Mouse (Mus musculus): ENCODE measurements around the gene Pml. TPM values are rescaled to one million over a fixed set of nuclear protein-coding genes. Genes with fewer than 3 reads are reported as not detected.

Pml gene
- polyA plus RNA-seq, 1 experiment from 2014 or later = 24.7 TPM

- H3K36me3 ChIP-seq = peaks cover 10% of the 10 kb centered on the region; the same call in 1 of the 2 replicates
- H3K4me2 ChIP-seq = peak overlapping the region; percentile 77
- H3K9ac ChIP-seq = peak overlapping the region; percentile 80
- 77% methylated on average over 8 of the region's 8 CpGs for WGBS
- no peaks in the 10 kb centered on the region for H3K27me3 ChIP-seq
- peaks cover 56% of the 10 kb centered on the region for H3K4me1 ChIP-seq
- ATAC-seq (replicated peaks; ENCODE audit: low FRiP score) = no peak
- H3K9me3 ChIP-seq (replicated peaks) = no peaks in the 10 kb centered on the region
- H3K4me3 ChIP-seq (replicated peaks) = peak overlapping the region; percentile 63
- H3K27ac ChIP-seq = peak overlapping the region; percentile 97
Measured at GRCm38 (mm10) chr9:58250322-58250721, 736 bp upstream of the Pml start.

- no peak for ATAC-seq (replicated peaks; ENCODE audit: low FRiP score)
Measured at GRCm38 (mm10) chr9:58248746-58249413, 706 bp downstream of the Pml start.

GRCm38 (mm10) chr9:58247064-58247759 lies 2.4 kb downstream of the Pml start:
- peak overlapping the region; percentile 42 for H3K9ac ChIP-seq
- H3K4me2 ChIP-seq = peak overlapping the region; percentile 77
- no peaks in the 10 kb centered on the region for H3K9me3 ChIP-seq (replicated peaks)
- peak; percentile 81 for ATAC-seq (replicated peaks; ENCODE audit: low FRiP score)
- peaks cover 39% of the 10 kb centered on the region for H3K36me3 ChIP-seq
- WGBS = 6% methylated on average over 25 of the region's 25 CpGs
- H3K4me1 ChIP-seq = peaks cover 62% of the 10 kb centered on the region
- no peaks in the 10 kb centered on the region for H3K27me3 ChIP-seq
- H3K4me3 ChIP-seq (replicated peaks) = peak overlapping the region; percentile 32
- H3K27ac ChIP-seq = peak overlapping the region; percentile 80

More at GRCm38 (mm10) chr9:58248746-58249413, 706 bp downstream of the Pml start:
- Histone ChIP-seq H3K9me3 (replicated peaks) (no peaks in the 10 kb centered on the region), H3K4me2 (peak overlapping the region; percentile 77), H3K27ac (peak overlapping the region; percentile 97), H3K36me3 (peaks cover 24% of the 10 kb centered on the region), H3K27me3 (no peaks in the 10 kb centered on the region), H3K4me3 (replicated peaks) (peak overlapping the region; percentile 63), H3K9ac (peak overlapping the region; percentile 80), H3K4me1 (peaks cover 52% of the 10 kb centered on the region)
- WGBS = 20% methylated on average over 7 of the region's 7 CpGs

- H3K4me2 ChIP-seq = 0 out of 2 replicates have a peak overlapping the region, but pooled peaks have one; percentile 22
- peaks cover 71% of the 10 kb centered on the region for H3K4me1 ChIP-seq
- no peak overlapping the region for H3K27ac ChIP-seq
- no peak overlapping the region for H3K4me3 ChIP-seq (replicated peaks)
- WGBS = 40% methylated on average over 4 of the region's 4 CpGs
- no peak overlapping the region for H3K9ac ChIP-seq
- peaks cover 42% of the 10 kb centered on the region for H3K36me3 ChIP-seq
- H3K27me3 ChIP-seq = no peaks in the 10 kb centered on the region
- no peaks in the 10 kb centered on the region for H3K9me3 ChIP-seq (replicated peaks)
- ATAC-seq (replicated peaks; ENCODE audit: low FRiP score) = no peak
Measured at GRCm38 (mm10) chr9:58246083-58246591, 3.4 kb downstream of the Pml start.

GRCm38 (mm10) chr9:58243696-58244095 lies 5.9 kb downstream of the Pml start:
- Histone ChIP-seq H3K4me2 (no peak overlapping the region), H3K4me1 (peaks cover 56% of the 10 kb centered on the region), H3K9me3 (replicated peaks) (no peaks in the 10 kb centered on the region), H3K36me3 (peaks cover 50% of the 10 kb centered on the region), H3K27me3 (no peaks in the 10 kb centered on the region), H3K9ac (no peak overlapping the region), H3K4me3 (replicated peaks) (no peak overlapping the region), H3K27ac (no peak overlapping the region)
- no peak for ATAC-seq (replicated peaks; ENCODE audit: low FRiP score)
- WGBS = 65% methylated on average over 6 of the region's 6 CpGs

- Histone ChIP-seq H3K4me3 (replicated peaks) (no peak overlapping the region), H3K27me3 (no peaks in the 10 kb centered on the region), H3K4me2 (no peak overlapping the region), H3K36me3 (peaks cover 50% of the 10 kb centered on the region), H3K9ac (no peak overlapping the region), H3K27ac (peak overlapping the region; percentile 58), H3K9me3 (replicated peaks) (no peaks in the 10 kb centered on the region), H3K4me1 (peaks cover 46% of the 10 kb centered on the region)
- 76% methylated on average over 5 of the region's 5 CpGs for WGBS
- ATAC-seq (replicated peaks; ENCODE audit: low FRiP score) = no peak
Measured at GRCm38 (mm10) chr9:58242696-58243095, 6.9 kb downstream of the Pml start.

- no peak overlapping the region for H3K4me3 ChIP-seq (replicated peaks)
- peak overlapping the region; percentile 58 for H3K27ac ChIP-seq
- H3K36me3 ChIP-seq = peaks cover 50% of the 10 kb centered on the region
- 51% methylated on average over 9 of the region's 9 CpGs for WGBS
- H3K4me2 ChIP-seq = no peak overlapping the region
- H3K27me3 ChIP-seq = no peaks in the 10 kb centered on the region
- no peaks in the 10 kb centered on the region for H3K9me3 ChIP-seq (replicated peaks)
- H3K9ac ChIP-seq = no peak overlapping the region
- H3K4me1 ChIP-seq = peaks cover 38% of the 10 kb centered on the region
- ATAC-seq (replicated peaks; ENCODE audit: low FRiP score) = no peak; the same call in 1 of the 2 replicates
Measured at GRCm38 (mm10) chr9:58241780-58242485, 7.7 kb downstream of the Pml start.

GRCm38 (mm10) chr9:58234502-58235015 lies 15.0 kb downstream of the Pml start:
- H3K4me2 ChIP-seq = no peak overlapping the region
- no peaks in the 10 kb centered on the region for H3K9me3 ChIP-seq (replicated peaks)
- H3K4me3 ChIP-seq (replicated peaks) = no peak overlapping the region
- 96% methylated on average over 28 of the region's 28 CpGs for WGBS
- no peak overlapping the region for H3K9ac ChIP-seq
- peaks cover 13% of the 10 kb centered on the region for H3K4me1 ChIP-seq
- peaks cover 50% of the 10 kb centered on the region for H3K36me3 ChIP-seq
- no peak for ATAC-seq (replicated peaks; ENCODE audit: low FRiP score)
- no peaks in the 10 kb centered on the region for H3K27me3 ChIP-seq
- H3K27ac ChIP-seq = no peak overlapping the region

- H3K27ac ChIP-seq = peak overlapping the region; percentile 62
- H3K9ac ChIP-seq = no peak overlapping the region
- WGBS = 47% methylated on average over 5 of the region's 5 CpGs
- peaks cover 13% of the 10 kb centered on the region for H3K4me1 ChIP-seq
- H3K9me3 ChIP-seq (replicated peaks) = no peaks in the 10 kb centered on the region
- no peak overlapping the region for H3K4me3 ChIP-seq (replicated peaks)
- no peaks in the 10 kb centered on the region for H3K27me3 ChIP-seq
- no peak overlapping the region for H3K4me2 ChIP-seq
- peaks cover 72% of the 10 kb centered on the region for H3K36me3 ChIP-seq
- no peak for ATAC-seq (replicated peaks; ENCODE audit: low FRiP score)
Measured at GRCm38 (mm10) chr9:58232374-58232773, 17.2 kb downstream of the Pml start.

GRCm38 (mm10) chr9:58231746-58232145 lies 17.8 kb downstream of the Pml start:
- Histone ChIP-seq H3K4me1 (peaks cover 13% of the 10 kb centered on the region), H3K36me3 (peaks cover 76% of the 10 kb centered on the region), H3K9me3 (replicated peaks) (no peaks in the 10 kb centered on the region), H3K4me3 (replicated peaks) (no peak overlapping the region), H3K27ac (peak overlapping the region; percentile 62), H3K27me3 (no peaks in the 10 kb centered on the region), H3K4me2 (no peak overlapping the region), H3K9ac (no peak overlapping the region)
- WGBS = 41% methylated on average over 6 of the region's 6 CpGs
- ATAC-seq (replicated peaks; ENCODE audit: low FRiP score) = no peak

- H3K4me2 ChIP-seq = no peak overlapping the region
- H3K9me3 ChIP-seq (replicated peaks) = no peaks in the 10 kb centered on the region
- H3K36me3 ChIP-seq = peaks cover 90% of the 10 kb centered on the region
- H3K4me3 ChIP-seq (replicated peaks) = no peak overlapping the region
- WGBS = 95% methylated on average over 9 of the region's 9 CpGs
- H3K9ac ChIP-seq = no peak overlapping the region
- no peak for ATAC-seq (replicated peaks; ENCODE audit: low FRiP score)
- peaks cover 13% of the 10 kb centered on the region for H3K4me1 ChIP-seq
- no peak overlapping the region for H3K27ac ChIP-seq
- no peaks in the 10 kb centered on the region for H3K27me3 ChIP-seq
Measured at GRCm38 (mm10) chr9:58228777-58229466, 20.7 kb downstream of the Pml start.

All from kidney, embryonic 15.5 days (tissue).